Mouse (Mus musculus): Measurements from ENCODE around the gene Col6a4. TPM values are rescaled to one million over a fixed set of nuclear protein-coding genes. Genes with fewer than 3 reads are reported as not detected.

Col6a4 gene
- polyA plus RNA-seq, 1 experiment from 2014 or later: 0.59 TPM

GRCm38 (mm10) chr9:106071651-106072050 is 24.9 kb downstream of the Col6a4 start:
- no peak overlapping the region for H3K9ac ChIP-seq
- WGBS: 67% methylated on average over 6 of the region's 6 CpGs
- no peak overlapping the region for H3K4me2 ChIP-seq (replicated peaks)
- H3K27me3 ChIP-seq: no peaks in the 10 kb centered on the region
- H3K4me1 ChIP-seq: no peaks in the 10 kb centered on the region
- H3K4me3 ChIP-seq (replicated peaks): no peak overlapping the region
- H3K36me3 ChIP-seq: no peaks in the 10 kb centered on the region
- no peak overlapping the region for H3K27ac ChIP-seq (replicated peaks)
- no peak for ATAC-seq (ENCODE audit: insufficient number of reproducible peaks, low FRiP score, low TSS enrichment, low read depth)
- no peaks in the 10 kb centered on the region for H3K9me3 ChIP-seq (replicated peaks)

GRCm38 (mm10) chr9:106053446-106053845 is 43.1 kb downstream of the Col6a4 start:
- Histone ChIP-seq H3K4me1 (no peaks in the 10 kb centered on the region), H3K4me3 (replicated peaks) (no peak overlapping the region), H3K27me3 (no peaks in the 10 kb centered on the region), H3K4me2 (replicated peaks) (no peak overlapping the region), H3K27ac (replicated peaks) (no peak overlapping the region), H3K36me3 (no peaks in the 10 kb centered on the region), H3K9me3 (replicated peaks) (no peaks in the 10 kb centered on the region), H3K9ac (no peak overlapping the region)
- ATAC-seq (ENCODE audit: insufficient number of reproducible peaks, low FRiP score, low TSS enrichment, low read depth): no peak
- WGBS: 94% methylated on average over 4 of the region's 4 CpGs

GRCm38 (mm10) chr9:106043921-106044503 is 52.6 kb downstream of the Col6a4 start:
- H3K9ac ChIP-seq: no peak overlapping the region
- H3K4me1 ChIP-seq: no peaks in the 10 kb centered on the region
- no peak overlapping the region for H3K4me2 ChIP-seq (replicated peaks)
- no peak for ATAC-seq (ENCODE audit: insufficient number of reproducible peaks, low FRiP score, low TSS enrichment, low read depth)
- H3K27ac ChIP-seq (replicated peaks): no peak overlapping the region
- 43% methylated on average over 9 of the region's 9 CpGs for WGBS
- H3K36me3 ChIP-seq: no peaks in the 10 kb centered on the region
- no peaks in the 10 kb centered on the region for H3K27me3 ChIP-seq
- H3K9me3 ChIP-seq (replicated peaks): no peaks in the 10 kb centered on the region
- H3K4me3 ChIP-seq (replicated peaks): no peak overlapping the region

- no peak overlapping the region for H3K27ac ChIP-seq (replicated peaks)
- 72% methylated on average over 8 of the region's 8 CpGs for WGBS
- H3K4me3 ChIP-seq (replicated peaks): no peak overlapping the region
- no peaks in the 10 kb centered on the region for H3K9me3 ChIP-seq (replicated peaks)
- no peaks in the 10 kb centered on the region for H3K27me3 ChIP-seq
- H3K4me2 ChIP-seq (replicated peaks): no peak overlapping the region
- no peak for ATAC-seq (ENCODE audit: insufficient number of reproducible peaks, low FRiP score, low TSS enrichment, low read depth)
- no peaks in the 10 kb centered on the region for H3K4me1 ChIP-seq
- H3K36me3 ChIP-seq: no peaks in the 10 kb centered on the region
- no peak overlapping the region for H3K9ac ChIP-seq
These were observed 56.5 kb downstream of the Col6a4 start for GRCm38 (mm10) chr9:106039915-106040659.

GRCm38 (mm10) chr9:106039276-106039675 is 57.3 kb downstream of the Col6a4 start:
- Histone ChIP-seq H3K27me3 (no peaks in the 10 kb centered on the region), H3K4me1 (no peaks in the 10 kb centered on the region), H3K4me3 (replicated peaks) (no peak overlapping the region), H3K9ac (no peak overlapping the region), H3K36me3 (no peaks in the 10 kb centered on the region), H3K27ac (replicated peaks) (no peak overlapping the region), H3K4me2 (replicated peaks) (no peak overlapping the region), H3K9me3 (replicated peaks) (no peaks in the 10 kb centered on the region)
- 71% methylated on average over 1 of the region's 1 CpGs for WGBS
- ATAC-seq (ENCODE audit: insufficient number of reproducible peaks, low FRiP score, low TSS enrichment, low read depth): no peak

GRCm38 (mm10) chr9:106038865-106039264 is 57.7 kb downstream of the Col6a4 start:
- H3K4me1 ChIP-seq: no peaks in the 10 kb centered on the region
- no peak overlapping the region for H3K4me2 ChIP-seq (replicated peaks)
- no peak for ATAC-seq (ENCODE audit: insufficient number of reproducible peaks, low FRiP score, low TSS enrichment, low read depth)
- no peaks in the 10 kb centered on the region for H3K27me3 ChIP-seq
- WGBS: 5% methylated on average over 4 of the region's 4 CpGs
- no peak overlapping the region for H3K27ac ChIP-seq (replicated peaks)
- no peak overlapping the region for H3K9ac ChIP-seq
- no peaks in the 10 kb centered on the region for H3K9me3 ChIP-seq (replicated peaks)
- H3K4me3 ChIP-seq (replicated peaks): no peak overlapping the region
- no peaks in the 10 kb centered on the region for H3K36me3 ChIP-seq

- no peak for ATAC-seq (ENCODE audit: insufficient number of reproducible peaks, low FRiP score, low TSS enrichment, low read depth)
- H3K4me1 ChIP-seq: no peaks in the 10 kb centered on the region
- no peak overlapping the region for H3K9ac ChIP-seq
- H3K9me3 ChIP-seq (replicated peaks): no peaks in the 10 kb centered on the region
- H3K4me3 ChIP-seq (replicated peaks): no peak overlapping the region
- H3K4me2 ChIP-seq (replicated peaks): no peak overlapping the region
- no peak overlapping the region for H3K27ac ChIP-seq (replicated peaks)
- H3K27me3 ChIP-seq: no peaks in the 10 kb centered on the region
- no peaks in the 10 kb centered on the region for H3K36me3 ChIP-seq
- 91% methylated on average over 3 of the region's 3 CpGs for WGBS
These were observed 80.9 kb downstream of the Col6a4 start for GRCm38 (mm10) chr9:106015666-106016065.

- Histone ChIP-seq H3K4me1 (no peaks in the 10 kb centered on the region), H3K4me2 (replicated peaks) (no peak overlapping the region), H3K4me3 (replicated peaks) (no peak overlapping the region), H3K27ac (replicated peaks) (no peak overlapping the region), H3K9ac (no peak overlapping the region), H3K27me3 (no peaks in the 10 kb centered on the region), H3K36me3 (no peaks in the 10 kb centered on the region), H3K9me3 (replicated peaks) (no peaks in the 10 kb centered on the region)
- ATAC-seq (ENCODE audit: insufficient number of reproducible peaks, low FRiP score, low TSS enrichment, low read depth): no peak
- 85% methylated on average over 11 of the region's 11 CpGs for WGBS
These were observed 83.4 kb downstream of the Col6a4 start for GRCm38 (mm10) chr9:106013139-106013538.

GRCm38 (mm10) chr9:105997955-105998354 is 98.6 kb downstream of the Col6a4 start:
- H3K4me3 ChIP-seq (replicated peaks): no peak overlapping the region
- ATAC-seq (ENCODE audit: insufficient number of reproducible peaks, low FRiP score, low TSS enrichment, low read depth): no peak
- 0 out of 2 replicates have a peak, but pooled peaks cover 4% of the 10 kb centered on the region for H3K27me3 ChIP-seq
- H3K9ac ChIP-seq: no peak overlapping the region
- H3K27ac ChIP-seq (replicated peaks): no peak overlapping the region
- H3K4me2 ChIP-seq (replicated peaks): no peak overlapping the region
- H3K9me3 ChIP-seq (replicated peaks): no peaks in the 10 kb centered on the region
- no peaks in the 10 kb centered on the region for H3K4me1 ChIP-seq
- H3K36me3 ChIP-seq: no peaks in the 10 kb centered on the region
- WGBS: 56% methylated on average over 11 of the region's 11 CpGs

- H3K4me3 ChIP-seq (replicated peaks): no peak overlapping the region
- no peaks in the 10 kb centered on the region for H3K9me3 ChIP-seq (replicated peaks)
- H3K4me2 ChIP-seq (replicated peaks): no peak overlapping the region
- no peaks in the 10 kb centered on the region for H3K27me3 ChIP-seq
- H3K36me3 ChIP-seq: no peaks in the 10 kb centered on the region
- 70% methylated on average over 6 of the region's 6 CpGs for WGBS
- no peak for ATAC-seq (ENCODE audit: insufficient number of reproducible peaks, low FRiP score, low TSS enrichment, low read depth)
- no peak overlapping the region for H3K9ac ChIP-seq
- no peak overlapping the region for H3K27ac ChIP-seq (replicated peaks)
- no peaks in the 10 kb centered on the region for H3K4me1 ChIP-seq
These were observed 104.2 kb downstream of the Col6a4 start for GRCm38 (mm10) chr9:105992425-105992824.

GRCm38 (mm10) chr9:105990099-105990498 is 106.5 kb downstream of the Col6a4 start:
- Histone ChIP-seq H3K27me3 (no peaks in the 10 kb centered on the region), H3K4me2 (replicated peaks) (no peak overlapping the region), H3K36me3 (no peaks in the 10 kb centered on the region), H3K4me1 (no peaks in the 10 kb centered on the region), H3K9me3 (replicated peaks) (no peaks in the 10 kb centered on the region), H3K4me3 (replicated peaks) (no peak overlapping the region), H3K27ac (replicated peaks) (no peak overlapping the region), H3K9ac (no peak overlapping the region)
- 67% methylated on average over 6 of the region's 6 CpGs for WGBS
- no peak for ATAC-seq (ENCODE audit: insufficient number of reproducible peaks, low FRiP score, low TSS enrichment, low read depth)

GRCm38 (mm10) chr9:105989468-105989867 is 107.1 kb downstream of the Col6a4 start:
- Histone ChIP-seq H3K9ac (no peak overlapping the region), H3K36me3 (no peaks in the 10 kb centered on the region), H3K9me3 (replicated peaks) (no peaks in the 10 kb centered on the region), H3K4me1 (no peaks in the 10 kb centered on the region), H3K27me3 (no peaks in the 10 kb centered on the region), H3K27ac (replicated peaks) (no peak overlapping the region), H3K4me3 (replicated peaks) (no peak overlapping the region), H3K4me2 (replicated peaks) (no peak overlapping the region)
- 84% methylated on average over 6 of the region's 6 CpGs for WGBS
- ATAC-seq (ENCODE audit: insufficient number of reproducible peaks, low FRiP score, low TSS enrichment, low read depth): no peak

Data from embryonic facial prominence, embryonic 15.5 days (tissue).